Mouse (Mus musculus) embryonic stem cell, embryonic (primary cell): ENCODE measurements at regions not wholly inside any gene's neighbourhood (a gene's known extent, or its start where the extent isn't known, plus 50 kb on each side); places are given as distances from the start of the nearest gene placed in this dataset.

Experiments used
- CTCF ChIA-PET, 4 experiments: fragments of 300-600 bp in 2 of 4; fragments of 350-600 bp in 2 of 4; sonication (Branson Sonifier 250); formaldehyde crosslinking; loops; one replicate each; lab custom pipeline; 2022; ENCODE audit warnings: inconsistent platforms in 2 of 4; lab: Charles Lee
- POLR2A ChIA-PET, 4 experiments: fragments of 300-600 bp in 2 of 4; fragments of 350-600 bp in 2 of 4; sonication (Branson Sonifier 250); formaldehyde crosslinking; loops; one replicate each; lab custom pipeline; 2022; ENCODE audit warnings: antibody characterized with exemption in 4 of 4, inconsistent platforms in 1 of 4; lab: Charles Lee

GRCm38 (mm10) chr2:134730547-134730946 is 55.3 kb upstream of the Plcb1 start:
- ChIA-PET POLR2A (no interaction called here), CTCF (no interaction called here)

GRCm38 (mm10) chr2:134726713-134727112 is 59.2 kb upstream of the Plcb1 start:
- ChIA-PET CTCF (interaction anchor here in 1 of 4 experiments (0.7 kb wide), 1 partner anchor 426 kb away, joined by 5 read pairs; no protein-coding TSS in a partner anchor), POLR2A (no interaction called here)

GRCm38 (mm10) chr2:134724071-134724470 is 61.8 kb upstream of the Plcb1 start:
- ChIA-PET POLR2A (interaction anchor here in 1 of 4 experiments (0.6 kb wide), 1 partner anchor 1929 kb away, joined by 3 read pairs; no protein-coding TSS in a partner anchor), CTCF (no interaction called here)

- CTCF ChIA-PET, result no interaction called here
- POLR2A ChIA-PET, result no interaction called here
Observed at GRCm38 (mm10) chr2:134717815-134718362, 68.0 kb upstream of the Plcb1 start.

GRCm38 (mm10) chr2:134716531-134716930 is 69.3 kb upstream of the Plcb1 start:
- ChIA-PET POLR2A (interaction anchor here in 1 of 4 experiments (0.9 kb wide), 1 partner anchor 15 kb away, joined by 3 read pairs; no protein-coding TSS in a partner anchor), CTCF (no interaction called here)

GRCm38 (mm10) chr2:134714001-134714400 is 70.1 kb upstream of the Tmx4 start:
- ChIA-PET CTCF (no interaction called here), POLR2A (no interaction called here)

- CTCF ChIA-PET, result no interaction called here
- POLR2A ChIA-PET, result no interaction called here
Observed at GRCm38 (mm10) chr2:134708754-134709153, 64.8 kb upstream of the Tmx4 start.

- POLR2A ChIA-PET, result no interaction called here
- CTCF ChIA-PET, result no interaction called here
Observed at GRCm38 (mm10) chr2:134703067-134703466, 59.1 kb upstream of the Tmx4 start.

- ChIA-PET POLR2A (no interaction called here), CTCF (no interaction called here)
Observed at GRCm38 (mm10) chr2:134697424-134697823, 53.5 kb upstream of the Tmx4 start.

- ChIA-PET CTCF (no interaction called here), POLR2A (no interaction called here)
Observed at GRCm38 (mm10) chr2:134696394-134696793, 52.4 kb upstream of the Tmx4 start.
